Comparison of ENCODE assay signal across 8 mouse cellular contexts in the genomic region with DNA sequence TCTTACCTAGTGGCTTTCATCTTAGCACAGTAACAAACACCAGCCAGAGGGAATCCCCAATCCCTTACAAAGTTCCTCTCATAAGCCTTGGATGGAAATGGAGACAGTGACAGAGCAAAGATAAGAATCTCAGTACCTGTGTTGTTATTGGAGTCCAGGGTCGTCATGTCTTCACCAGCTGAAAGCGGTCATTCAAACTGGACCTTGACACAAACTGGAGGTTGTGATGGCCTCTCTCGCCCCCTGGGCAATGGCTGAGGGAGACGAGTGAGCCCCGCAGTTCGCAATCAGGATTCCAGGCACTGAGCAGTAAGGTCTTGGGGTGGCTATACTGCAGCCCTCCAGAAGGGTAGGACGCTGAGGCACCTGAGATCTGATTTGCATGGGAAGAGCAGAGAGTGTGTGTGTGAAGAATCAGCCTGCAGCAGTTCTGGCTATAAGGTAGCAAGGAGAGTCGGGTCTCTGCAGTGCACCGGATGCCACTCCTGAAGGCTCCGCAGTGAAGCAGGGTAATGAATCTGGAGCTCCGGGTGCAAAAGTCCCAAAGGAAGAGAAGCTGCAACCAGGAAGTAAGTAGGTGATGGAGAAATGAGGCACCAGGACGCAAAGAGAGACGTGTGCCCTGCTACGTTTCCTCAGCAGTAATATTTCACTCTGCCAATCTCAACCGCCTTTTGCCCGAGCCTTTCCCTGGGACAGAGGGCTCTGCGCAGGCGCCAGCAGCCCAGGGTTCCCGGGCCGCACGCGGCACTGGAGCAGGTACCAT. TPM values are rescaled to one million over a fixed set of nuclear protein-coding genes. Genes with fewer than 3 reads are reported as not detected.
A peak's percentile ranks its signal among the peaks of the same experiment; 100 is the strongest.
DNase-seq lines count a peak whose midpoint lies in the region; ATAC-seq and TF ChIP-seq lines count a peak whose summit lies in the region.

Nr1d1 (minus strand) TSS at position 752 of the 766 bp plus-strand sequence.

- ATAC-seq in kidney, embryonic 16.5 days (ENCODE audit: low FRiP score, low TSS enrichment): 0 out of 2 replicates have a peak, but pooled peaks have one; percentile 7
- ATAC-seq in G1E (ENCODE audit: extremely low read depth, insufficient number of reproducible peaks, low FRiP score, poor library complexity, severe bottlenecking): no peak
- peak; percentile 30 for ATAC-seq in forebrain, postnatal 0 days
- peak; percentile 25 for ATAC-seq in hindbrain, embryonic 15.5 days (ENCODE audit: low FRiP score, low read depth)
- ATAC-seq in liver, embryonic 16.5 days (ENCODE audit: low read depth): no peak
- ATAC-seq in megakaryocyte progenitor cell, adult 5-6 weeks (replicated peaks; ENCODE audit: poor library complexity): no peak

- H3K9ac ChIP-seq in kidney, embryonic 16.5 days (replicated peaks; ENCODE audit: low read length): peak within 1 kb of the TSS; percentile 62
- H3K9ac ChIP-seq in forebrain, postnatal 0 days: peak within 1 kb of the TSS; percentile 56
- peak within 1 kb of the TSS; percentile 46 for H3K9ac ChIP-seq in hindbrain, embryonic 15.5 days
- H3K9ac ChIP-seq in liver, embryonic 16.5 days (ENCODE audit: low read depth, low read length): peak within 1 kb of the TSS; percentile 37

- DNase-seq in kidney, postnatal 14 days: no peak
- no peak for DNase-seq in G1E (ENCODE audit: low spot score)
- DNase-seq in forebrain, postnatal 0 days: peak; percentile 16
- DNase-seq in lung, postnatal 10 days: no peak

- H3K4me1 ChIP-seq in kidney, embryonic 16.5 days (ENCODE audit: insufficient read depth, low read length): peaks cover 58% of the 10 kb centered on the region
- H3K4me1 ChIP-seq in G1E (ENCODE audit: insufficient read depth, low read depth, low read length): peaks cover 74% of the 10 kb centered on the region
- peaks cover 26% of the 10 kb centered on the region for H3K4me1 ChIP-seq in forebrain, postnatal 0 days (ENCODE audit: insufficient read depth)
- H3K4me1 ChIP-seq in hindbrain, embryonic 15.5 days (replicated peaks): peaks cover 53% of the 10 kb centered on the region
- peaks cover 69% of the 10 kb centered on the region for H3K4me1 ChIP-seq in liver, embryonic 16.5 days (ENCODE audit: control insufficient read depth, low read depth, low read length)

- under 1% methylated on average over 22 of the region's 22 CpGs for whole genome bisulfite sequencing in kidney, embryonic 16.5 days
- 2% methylated on average over 22 of the region's 22 CpGs for WGBS in forebrain, postnatal 0 days
- 2% methylated on average over 22 of the region's 22 CpGs for WGBS in hindbrain, embryonic 15.5 days
- WGBS in liver, embryonic 16.5 days (ENCODE audit: insufficient replicate concordance): under 1% methylated on average over 22 of the region's 22 CpGs

- H3K27me3 ChIP-seq in kidney, embryonic 16.5 days (ENCODE audit: insufficient read depth, low read length): no peaks in the 10 kb centered on the region
- no peaks in the 10 kb centered on the region; the same call in 1 of the 2 replicates for H3K27me3 ChIP-seq in G1E (ENCODE audit: insufficient read depth, low read length)
- H3K27me3 ChIP-seq in forebrain, postnatal 0 days (ENCODE audit: insufficient read depth, low read length): no peaks in the 10 kb centered on the region
- no peaks in the 10 kb centered on the region for H3K27me3 ChIP-seq in hindbrain, embryonic 15.5 days
- no peaks in the 10 kb centered on the region for H3K27me3 ChIP-seq in liver, embryonic 16.5 days (ENCODE audit: control insufficient read depth, insufficient read depth, low read depth, low read length)

- H3K4me3 ChIP-seq in kidney, embryonic 16.5 days (ENCODE audit: low read length): peak within 1 kb of the TSS; percentile 44
- H3K4me3 ChIP-seq in G1E (ENCODE audit: low read depth, low read length): peak within 1 kb of the TSS; percentile 64; the same call in 1 of the 2 replicates
- peak within 1 kb of the TSS; percentile 48 for H3K4me3 ChIP-seq in forebrain, postnatal 0 days (ENCODE audit: low read depth, low read length)
- H3K4me3 ChIP-seq in hindbrain, embryonic 15.5 days: peak within 1 kb of the TSS; percentile 48
- peak within 1 kb of the TSS; percentile 46 for H3K4me3 ChIP-seq in liver, embryonic 16.5 days (ENCODE audit: low read depth, low read length)

- peak within 1 kb of the TSS; percentile 82 for H3K4me2 ChIP-seq in kidney, embryonic 16.5 days (replicated peaks; ENCODE audit: low read depth, low read length)
- H3K4me2 ChIP-seq in forebrain, postnatal 0 days (ENCODE audit: low read depth): peak within 1 kb of the TSS; percentile 90
- peak within 1 kb of the TSS; percentile 89 for H3K4me2 ChIP-seq in hindbrain, embryonic 15.5 days
- peak within 1 kb of the TSS; percentile 73 for H3K4me2 ChIP-seq in liver, embryonic 16.5 days (ENCODE audit: low read depth, low read length)

- peaks cover 9% of the 10 kb centered on the region for H3K36me3 ChIP-seq in kidney, embryonic 16.5 days (ENCODE audit: insufficient read depth, low read length)
- H3K36me3 ChIP-seq in G1E (replicated peaks): peaks cover 22% of the 10 kb centered on the region
- H3K36me3 ChIP-seq in forebrain, postnatal 0 days (ENCODE audit: insufficient read depth): peaks cover 16% of the 10 kb centered on the region; the same call in 1 of the 2 replicates
- peaks cover 6% of the 10 kb centered on the region for H3K36me3 ChIP-seq in hindbrain, embryonic 15.5 days
- no peaks in the 10 kb centered on the region for H3K36me3 ChIP-seq in liver, embryonic 16.5 days (ENCODE audit: control insufficient read depth, insufficient read depth)

- TF ChIP-seq CTCF in G1E (IDR thresholded peaks at IDR 0.05; ENCODE audit: low read depth, low read length): no peak
- no peak for TF ChIP-seq CTCF in forebrain, postnatal 0 days (IDR thresholded peaks at IDR 0.05; ENCODE audit: low read depth)

- no peaks in the 10 kb centered on the region for H3K9me3 ChIP-seq in kidney, embryonic 16.5 days (ENCODE audit: low read length)
- H3K9me3 ChIP-seq in G1E (replicated peaks): no peaks in the 10 kb centered on the region
- H3K9me3 ChIP-seq in forebrain, postnatal 0 days (ENCODE audit: low read length): no peaks in the 10 kb centered on the region
- no peaks in the 10 kb centered on the region for H3K9me3 ChIP-seq in hindbrain, embryonic 15.5 days
- H3K9me3 ChIP-seq in liver, embryonic 16.5 days (replicated peaks; ENCODE audit: control insufficient read depth, low read length): no peaks in the 10 kb centered on the region

- H3K27ac ChIP-seq in kidney, embryonic 16.5 days (ENCODE audit: low read length): peak within 1 kb of the TSS; percentile 94
- H3K27ac ChIP-seq in forebrain, postnatal 0 days (ENCODE audit: low read depth, low read length): peak within 1 kb of the TSS; percentile 87
- peak within 1 kb of the TSS; percentile 76 for H3K27ac ChIP-seq in hindbrain, embryonic 15.5 days (replicated peaks)
- H3K27ac ChIP-seq in liver, embryonic 16.5 days (ENCODE audit: low read length): peak within 1 kb of the TSS; percentile 78

RNA-seq across cellular contexts. Expression of gene Nr1d1, which starts in this region (rescaled TPM):
- polyA plus RNA-seq in kidney, embryonic 16.5 days (2015; fragmentation: Nextera tagmentation; extraction: Ambion mirVana): 2.2 and 2.4 TPM in 2 replicates
- total RNA-seq in G1E (2014; fragmentation: Nextera tagmentation) (0.75 and 3.1 TPM in 2 replicates), G1E (2017) (0.93 TPM in 2 replicates)
- polyA plus RNA-seq in G1E (2012): 2.3 TPM in 2 replicates
- total RNA-seq in forebrain, postnatal 0 days (2014; rRNA removed): 4.5 and 6.7 TPM in 2 replicates
- polyA plus RNA-seq in forebrain, postnatal 0 days (2015; fragmentation: Nextera tagmentation; extraction: Ambion mirVana): 10.8 and 11.4 TPM in 2 replicates
- 3.9 and 4.3 TPM in 2 replicates for polyA plus RNA-seq in hindbrain, embryonic 15.5 days (2015; fragmentation: Nextera tagmentation; extraction: Ambion mirVana)
- 0.65 and 0.66 TPM in 2 replicates for polyA plus RNA-seq in liver, embryonic 16.5 days (2015; fragmentation: Nextera tagmentation; extraction: Ambion mirVana)
- total RNA-seq in megakaryocyte progenitor cell, adult 5-6 weeks (2015): 3.3 and 3.5 TPM in 2 replicates
- 0.47 and 0.87 TPM in 2 replicates for total RNA-seq in megakaryocyte progenitor cell, adult 5-6 weeks (2017)

Comparison
In these comparisons a context has a peak if more than half of its experiments do, and no peak if none do; other contexts are left out.
1. ATAC-seq: peak in kidney, embryonic 16.5 days (single experiment), forebrain, postnatal 0 days (single experiment) and hindbrain, embryonic 15.5 days (single experiment); none in G1E (single experiment), liver, embryonic 16.5 days (single experiment) and megakaryocyte progenitor cell, adult 5-6 weeks (single experiment).
2. Peak in every context shown above with its lines, with median percentiles within 50 percentile points of each other: H3K27ac ChIP-seq, H3K4me2 ChIP-seq, H3K4me3 ChIP-seq and H3K9ac ChIP-seq.